Mouse (Mus musculus) midbrain, embryonic 10.5 days (tissue): ENCODE measurements around the gene Gys1. TPM values are rescaled to one million over a fixed set of nuclear protein-coding genes. Genes with fewer than 3 reads are reported as not detected.
"Not testable (repeated sequence)": the region's sequence is repeated elsewhere in the genome, so short reads cannot be mapped to it uniquely, and the experiment has no call there.

Source experiments
- DNase-seq: peaks from one replicate; pipeline ENCODE4 v3.0.0-alpha.2; 2017; ENCODE audit warnings: low spot score
- H3K27ac ChIP-seq: fragments of 300-500 bp; sonication (generic); replicated peaks from 2 replicates; pipeline ENCODE4 v1.5.1; 2016; ENCODE audit warnings: mild to moderate bottlenecking
- H3K27me3 ChIP-seq: fragments of 300-500 bp; sonication (generic); 2 replicates; pipeline ENCODE4 v1.6.1; 2016; ENCODE audit warnings: low read depth, mild to moderate bottlenecking; ENCODE audit not compliant: poor library complexity, severe bottlenecking
- H3K36me3 ChIP-seq: fragments of 300-500 bp; sonication (generic); 2 replicates; pipeline ENCODE4 v1.6.1; 2016; ENCODE audit warnings: mild to moderate bottlenecking, moderate library complexity
- H3K4me1 ChIP-seq: fragments of 300-500 bp; sonication (generic); 2 replicates; pipeline ENCODE4 v1.6.1; 2016
- H3K4me3 ChIP-seq: fragments of 300-500 bp; sonication (generic); 2 replicates; pipeline ENCODE4 v1.5.1; 2016; ENCODE audit warnings: mild to moderate bottlenecking, moderate library complexity
- H3K9me3 ChIP-seq: fragments of 300-500 bp; sonication (generic); replicated peaks from 2 replicates; pipeline ENCODE4 v1.6.1; 2016; ENCODE audit warnings: mild to moderate bottlenecking
- WGBS: fragments of 180-500 bp; shearing (Covaris S2); methylation state at CpG from one replicate; pipeline ENCODE4 v1.1.7; 2016; 5-methylcytosine and 5-hydroxymethylcytosine counted together
- polyA plus RNA-seq: library from polyadenylated mRNA; unstranded; fragments of >200 nt; fragmentation: Nextera tagmentation; extraction: Ambion mirVana; gene quantifications from 2 replicates; pipeline ENCODE4 v1.2.1, GENCODE M21; 2016

Gys1 gene
- polyA plus RNA-seq: 41.7 and 41.9 TPM in 2 replicates

DNA sequence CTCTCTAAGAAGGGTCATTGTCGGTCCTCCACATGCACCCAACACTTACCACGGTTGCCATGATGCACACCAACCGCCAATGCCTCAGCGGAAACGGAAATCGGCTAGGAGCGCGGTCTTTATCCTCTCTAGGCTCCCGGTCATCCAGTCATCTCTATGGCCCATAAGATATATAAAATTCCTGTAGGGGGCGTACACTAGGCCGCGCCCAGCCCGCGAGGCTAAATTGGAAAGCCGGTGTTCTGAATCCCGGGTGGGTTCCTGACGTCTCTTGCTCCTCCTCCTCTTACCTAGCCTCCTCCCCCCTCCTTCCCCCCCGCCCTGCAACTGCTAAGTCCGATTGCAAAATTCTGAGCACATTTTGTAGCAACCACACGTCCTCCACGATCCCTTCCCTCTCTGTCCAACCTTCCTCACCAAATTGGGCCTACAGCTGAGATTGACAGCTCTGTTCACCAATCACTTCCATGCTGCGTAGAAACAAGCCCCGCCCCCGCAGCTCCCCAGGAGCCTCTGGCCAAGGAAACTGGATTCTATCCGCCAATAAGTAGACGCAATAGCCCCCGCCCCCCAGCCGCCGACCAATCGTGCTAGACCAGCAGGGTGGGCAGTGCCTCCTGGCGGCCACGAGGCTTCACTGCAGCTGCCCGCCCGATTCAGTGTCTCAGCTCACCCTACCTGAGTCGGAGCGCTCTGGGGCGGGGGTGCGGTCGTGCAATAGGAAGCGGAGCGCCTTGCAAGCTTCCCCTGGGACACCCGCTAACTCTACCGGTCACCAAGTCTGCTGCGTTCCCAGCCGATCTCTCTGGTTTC is at the start of gene Gys1:
Gene Gys1 (plus strand): TSS at position 642 of the 813 bp plus-strand sequence.
- Histone ChIP-seq H3K27ac (peak within 1 kb of the TSS; percentile 92), H3K4me3 (peak within 1 kb of the TSS; percentile 96), H3K4me1 (peaks cover 50% of the 10 kb centered on the region), H3K36me3 (peaks cover 43% of the 10 kb centered on the region), H3K9me3 (no peaks in the 10 kb centered on the region), H3K27me3 (no peaks in the 10 kb centered on the region)
- under 1% methylated on average over 45 of the region's 45 CpGs for WGBS
- peak; percentile 100 for DNase-seq

DNA sequence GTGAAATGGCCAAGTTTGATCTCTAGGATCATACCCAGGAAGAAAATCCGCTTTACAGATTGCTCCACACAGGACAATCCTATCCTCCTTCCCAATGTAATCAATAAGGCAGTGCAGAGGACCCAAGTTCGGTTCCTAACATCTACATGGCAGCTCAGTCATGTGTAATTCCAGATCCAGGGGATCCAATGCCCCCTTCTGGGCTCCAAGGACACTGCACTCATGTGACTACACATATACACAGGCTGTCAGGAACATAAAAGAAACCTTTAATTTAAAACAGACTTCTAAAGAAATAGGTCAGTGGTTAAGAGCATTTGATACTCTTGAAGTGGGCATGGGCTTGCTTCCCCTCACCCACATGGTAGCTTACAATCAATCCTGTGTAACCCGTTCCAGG is 48.6 kb upstream of the Gys1 start:
- Histone ChIP-seq H3K9me3 (no peaks in the 10 kb centered on the region), H3K4me3 (no peak overlapping the region), H3K27me3 (no peaks in the 10 kb centered on the region), H3K4me1 (no peaks in the 10 kb centered on the region), H3K36me3 (peaks cover 100% of the 10 kb centered on the region), H3K27ac (no peak overlapping the region)
- WGBS: 91% methylated on average over 3 of the region's 3 CpGs
- no peak for DNase-seq

- Histone ChIP-seq H3K27me3 (no peaks in the 10 kb centered on the region), H3K36me3 (peaks cover 42% of the 10 kb centered on the region), H3K9me3 (no peaks in the 10 kb centered on the region), H3K4me3 (peak overlapping the region; percentile 91), H3K4me1 (peaks cover 23% of the 10 kb centered on the region), H3K27ac (peak overlapping the region; percentile 99)
- under 1% methylated on average over 17 of the region's 20 CpGs for WGBS
- no peak for DNase-seq
Measured at GRCm38 (mm10) chr7:45395129-45395541, 39.5 kb upstream of the Gys1 start.

DNA sequence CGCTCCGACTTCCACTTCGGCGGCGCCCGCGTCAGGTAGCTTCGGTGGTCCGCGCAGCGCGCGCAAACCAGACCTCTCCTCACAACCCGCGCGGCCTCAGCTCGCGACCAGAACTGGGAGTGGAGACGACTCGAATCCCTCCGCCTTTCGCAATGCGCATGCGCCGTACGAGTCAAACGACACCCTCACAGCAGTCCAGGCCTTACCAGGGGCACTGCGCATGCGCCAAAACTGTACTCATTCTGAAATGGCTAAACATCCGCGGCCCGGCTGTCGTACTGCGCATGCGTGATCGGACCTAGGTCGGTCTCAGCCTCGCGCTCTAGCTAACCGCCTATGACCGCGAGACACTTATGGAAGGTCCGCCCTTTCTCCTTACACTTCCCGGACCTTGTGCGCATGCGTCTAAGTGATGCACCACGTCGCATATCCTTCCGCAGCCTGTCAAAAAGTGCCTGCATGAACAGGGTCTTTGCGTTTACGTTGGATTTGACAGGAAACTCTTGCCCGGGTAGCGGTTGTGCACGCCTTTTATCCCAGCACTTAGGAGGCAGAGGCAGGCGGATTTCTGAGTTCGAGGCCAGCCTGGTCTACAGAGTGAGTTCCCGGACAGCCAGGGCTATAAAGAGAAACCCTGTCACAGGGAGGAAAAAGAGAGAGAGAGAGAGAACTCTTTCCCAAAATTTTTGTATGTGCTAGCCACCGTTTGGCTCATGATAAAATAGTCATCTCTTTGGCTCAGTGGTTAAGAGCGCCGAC is 38.9 kb upstream of the Gys1 start, which contains the start of gene Snrnp70:
Gene Snrnp70 (minus strand): TSS at position 165 of the 759 bp plus-strand sequence.
- DNase-seq: peak; percentile 100
- H3K4me3 ChIP-seq: peak within 1 kb of the TSS; percentile 91
- peaks cover 23% of the 10 kb centered on the region for H3K4me1 ChIP-seq
- no peaks in the 10 kb centered on the region for H3K9me3 ChIP-seq
- H3K27ac ChIP-seq: peak within 1 kb of the TSS; percentile 99
- WGBS: under 1% methylated on average over 60 of the region's 60 CpGs
- no peaks in the 10 kb centered on the region for H3K27me3 ChIP-seq
- H3K36me3 ChIP-seq: peaks cover 36% of the 10 kb centered on the region

GRCm38 (mm10) chr7:45396337-45396775 is 38.3 kb upstream of the Gys1 start:
- not testable (repeated sequence) for H3K27me3 ChIP-seq, H3K9me3 ChIP-seq, DNase-seq
- peak overlapping the region; percentile 91 for H3K4me3 ChIP-seq
- WGBS: 10% methylated on average over 3 of the region's 3 CpGs
- peak overlapping the region; percentile 99 for H3K27ac ChIP-seq
- peaks cover 31% of the 10 kb centered on the region for H3K36me3 ChIP-seq
- H3K4me1 ChIP-seq: peaks cover 23% of the 10 kb centered on the region

DNA sequence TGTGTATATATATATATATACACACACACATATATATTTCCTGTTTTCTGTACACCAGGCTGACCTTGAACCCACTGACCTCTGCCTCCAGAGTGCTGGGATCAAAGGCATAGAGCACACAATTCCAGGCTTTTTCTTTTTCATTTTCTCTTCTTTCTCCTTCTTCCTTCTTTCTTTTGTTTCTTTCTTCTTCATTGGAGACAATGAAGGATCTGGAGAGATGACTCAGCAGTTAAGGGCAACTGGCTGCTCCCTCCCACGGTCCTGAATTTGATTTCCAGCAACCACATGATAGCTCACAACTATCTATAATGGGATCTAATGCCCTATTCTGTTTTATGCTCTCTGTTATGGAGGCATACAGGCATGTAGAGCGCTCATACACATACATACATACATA is 37.9 kb upstream of the Gys1 start:
- Histone ChIP-seq H3K27ac (no peak overlapping the region), H3K27me3 (no peaks in the 10 kb centered on the region), H3K36me3 (peaks cover 27% of the 10 kb centered on the region), H3K9me3 (no peaks in the 10 kb centered on the region), H3K4me3 (no peak overlapping the region), H3K4me1 (peaks cover 23% of the 10 kb centered on the region)
- DNase-seq: no peak
- WGBS: 81% methylated on average over 2 of the region's 2 CpGs

DNA sequence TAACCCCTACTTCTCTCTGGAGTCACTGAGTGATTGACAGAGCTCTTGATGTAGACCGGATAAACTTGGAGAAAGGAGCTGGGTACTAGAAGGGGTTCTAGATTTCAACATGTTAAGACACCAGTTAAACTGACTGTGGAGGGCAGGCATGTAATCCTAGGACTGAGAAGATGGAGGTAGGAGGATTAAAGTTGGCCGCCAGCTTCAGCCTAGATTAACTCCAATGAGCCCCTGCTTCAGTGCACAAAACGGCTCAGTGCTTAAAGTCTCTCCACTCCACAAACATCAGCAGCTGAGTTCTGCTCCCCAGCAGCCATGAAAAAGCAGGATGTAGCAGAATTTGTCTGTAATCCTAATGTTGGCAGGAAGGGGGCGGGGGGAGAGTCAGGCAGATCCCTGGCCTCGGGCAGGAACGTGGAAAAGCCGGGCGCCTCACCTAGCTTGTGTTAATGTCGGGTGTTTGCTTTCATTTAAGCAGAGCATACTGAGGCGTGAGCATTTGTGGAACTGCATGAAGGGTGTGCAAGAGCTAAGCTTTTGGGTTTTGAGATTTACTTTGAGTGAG is 33.0 kb upstream of the Gys1 start:
- 77% methylated on average over 10 of the region's 10 CpGs for WGBS
- peaks cover 13% of the 10 kb centered on the region for H3K4me1 ChIP-seq
- no peak for DNase-seq
- no peak overlapping the region for H3K4me3 ChIP-seq
- H3K9me3 ChIP-seq: no peaks in the 10 kb centered on the region
- H3K36me3 ChIP-seq: no peaks in the 10 kb centered on the region
- H3K27ac ChIP-seq: no peak overlapping the region
- H3K27me3 ChIP-seq: peaks cover 19% of the 10 kb centered on the region

GRCm38 (mm10) chr7:45403532-45404261 is 30.9 kb upstream of the Gys1 start:
- no peaks in the 10 kb centered on the region for H3K9me3 ChIP-seq
- peaks cover 16% of the 10 kb centered on the region for H3K4me1 ChIP-seq
- no peaks in the 10 kb centered on the region for H3K36me3 ChIP-seq
- no peak overlapping the region for H3K27ac ChIP-seq
- DNase-seq: peak; percentile 69
- peaks cover 40% of the 10 kb centered on the region for H3K27me3 ChIP-seq
- H3K4me3 ChIP-seq: no peak overlapping the region
- WGBS: 45% methylated on average over 6 of the region's 6 CpGs

GRCm38 (mm10) chr7:45405091-45406075 is 29.3 kb upstream of the Gys1 start, which contains the start of gene Kcna7:
Kcna7 (plus strand) TSS chr7:45405653.
- 12% methylated on average over 28 of the region's 28 CpGs for WGBS
- Histone ChIP-seq H3K9me3 (no peaks in the 10 kb centered on the region), H3K27ac (no peak within 1 kb of the TSS), H3K36me3 (no peaks in the 10 kb centered on the region), H3K4me3 (peak within 1 kb of the TSS; percentile 45), H3K4me1 (peaks cover 16% of the 10 kb centered on the region), H3K27me3 (peaks cover 57% of the 10 kb centered on the region)
- peak; percentile 71 for DNase-seq

DNA sequence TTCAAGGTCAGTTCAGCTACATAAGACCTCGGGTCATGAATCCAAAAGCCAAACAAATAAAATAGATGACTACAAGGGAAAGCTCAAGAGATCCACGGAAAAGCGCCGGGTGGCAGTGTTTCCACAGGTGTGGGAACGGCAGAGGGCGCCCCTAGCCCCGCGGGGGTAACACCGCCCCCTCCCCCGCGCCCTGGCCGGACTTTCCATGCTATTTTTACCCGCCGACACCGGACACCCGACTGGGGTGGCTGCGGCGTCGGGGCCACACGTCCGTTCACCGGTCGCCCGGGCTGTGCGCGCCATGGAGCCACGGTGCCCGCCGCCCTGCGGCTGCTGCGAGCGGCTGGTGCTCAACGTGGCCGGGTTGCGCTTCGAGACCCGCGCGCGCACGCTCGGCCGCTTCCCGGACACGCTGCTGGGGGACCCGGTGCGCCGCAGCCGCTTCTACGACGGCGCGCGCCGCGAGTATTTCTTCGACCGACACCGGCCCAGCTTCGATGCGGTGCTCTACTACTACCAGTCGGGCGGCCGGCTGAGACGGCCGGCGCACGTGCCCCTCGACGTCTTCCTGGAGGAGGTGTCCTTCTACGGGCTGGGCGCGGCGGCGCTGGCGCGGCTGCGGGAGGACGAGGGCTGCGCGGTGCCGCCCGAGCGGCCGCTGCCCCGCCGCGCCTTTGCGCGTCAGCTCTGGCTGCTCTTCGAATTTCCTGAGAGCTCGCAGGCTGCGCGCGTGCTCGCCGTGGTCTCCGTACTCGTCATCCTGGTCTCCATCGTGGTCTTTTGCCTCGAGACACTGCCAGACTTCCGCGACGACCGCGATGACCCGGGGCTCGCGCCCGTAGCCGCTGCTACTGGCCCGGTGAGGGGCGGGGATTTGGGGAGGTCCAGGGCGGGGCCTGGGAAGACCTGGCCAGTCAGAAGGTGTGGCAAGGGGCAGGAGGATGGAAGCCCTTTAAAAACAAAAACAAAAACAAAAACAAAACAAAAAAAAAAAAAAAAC is 28.2 kb upstream of the Gys1 start:
- DNase-seq: no peak
- Histone ChIP-seq H3K27me3 (peaks cover 67% of the 10 kb centered on the region), H3K9me3 (no peaks in the 10 kb centered on the region), H3K4me3 (peak overlapping the region; percentile 45), H3K4me1 (peaks cover 16% of the 10 kb centered on the region), H3K27ac (no peak overlapping the region), H3K36me3 (no peaks in the 10 kb centered on the region)
- WGBS: 2% methylated on average over 114 of the region's 114 CpGs
